Mouse (Mus musculus) cerebellum, adult 8-10 months (tissue): Measurements from ENCODE around the gene Fbxl17.

Source experiments
- DNase-seq: peaks from one replicate; pipeline ENCODE4 v3.0.0; 2022

Gene Fbxl17

GRCm38 (mm10) chr17:63159196-63159595 is 340.6 kb downstream of the Fbxl17 start:
- no peak for DNase-seq

DNA sequence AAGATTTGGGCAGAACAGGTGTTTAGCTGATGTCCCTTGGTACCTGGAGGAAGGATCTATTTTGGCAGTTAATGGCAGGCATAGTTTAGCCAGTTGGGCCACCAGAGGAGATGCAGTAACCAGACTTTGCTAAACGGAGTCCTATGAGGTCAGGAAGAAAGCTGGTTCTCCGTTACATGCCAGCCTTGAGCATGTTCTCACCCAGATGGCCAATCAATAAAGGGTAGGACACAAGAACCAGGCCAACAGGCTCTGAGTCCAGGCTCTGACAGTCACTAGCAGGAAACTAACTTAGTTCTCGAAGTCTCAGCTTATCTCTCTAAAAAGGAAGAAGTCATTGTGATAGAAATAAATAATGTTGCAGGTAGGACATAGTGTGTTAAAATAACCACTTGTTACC is 341.4 kb downstream of the Fbxl17 start:
- no peak for DNase-seq

- DNase-seq, result no peak
These were observed 341.9 kb downstream of the Fbxl17 start for GRCm38 (mm10) chr17:63157906-63158305.

DNA sequence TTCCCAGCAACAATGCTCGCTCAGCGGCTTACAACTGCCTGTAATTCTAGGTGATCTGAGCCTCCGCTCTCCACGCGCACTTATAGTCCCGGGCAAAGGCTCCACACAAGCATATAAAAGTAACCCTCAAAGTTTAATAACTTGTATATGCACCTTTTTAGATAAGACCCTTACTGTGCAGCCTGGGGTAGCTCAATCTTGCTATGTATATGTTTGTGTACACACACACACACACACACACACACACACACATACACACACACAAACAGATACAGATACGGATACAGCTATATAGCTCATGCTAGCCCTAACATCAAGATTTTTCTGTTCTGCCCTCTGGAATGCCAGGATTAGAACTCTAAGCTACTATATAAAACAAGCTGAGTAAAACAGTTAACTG is 342.8 kb downstream of the Fbxl17 start:
- DNase-seq, result no peak

- no peak for DNase-seq
These were observed 353.3 kb downstream of the Fbxl17 start for GRCm38 (mm10) chr17:63146514-63146913.

- DNase-seq, result no peak
These were observed 353.9 kb downstream of the Fbxl17 start for GRCm38 (mm10) chr17:63145751-63146491.

DNA sequence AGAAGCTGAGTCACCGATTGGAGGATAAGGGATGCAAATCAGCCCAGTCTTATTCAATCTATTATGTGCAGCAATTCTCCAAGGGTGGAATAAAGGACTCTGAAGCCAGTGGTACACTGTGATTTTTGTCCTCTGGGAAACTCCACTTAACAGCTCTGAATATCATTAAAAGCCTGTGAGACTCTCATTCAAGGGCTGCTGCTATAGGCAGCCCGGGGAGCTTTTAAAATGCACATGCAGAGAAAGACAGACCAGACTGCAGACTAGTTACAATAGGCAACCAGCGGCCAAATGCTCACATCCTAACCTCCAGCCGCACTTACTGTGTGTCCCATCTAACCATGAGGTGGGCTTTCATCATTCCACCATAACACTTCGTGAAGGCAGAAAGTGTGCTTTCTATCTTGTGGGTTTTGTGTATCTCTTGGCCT is 354.5 kb downstream of the Fbxl17 start:
- no peak for DNase-seq

- DNase-seq, result no peak
These were observed 356.0 kb downstream of the Fbxl17 start for GRCm38 (mm10) chr17:63143825-63144224.

DNA sequence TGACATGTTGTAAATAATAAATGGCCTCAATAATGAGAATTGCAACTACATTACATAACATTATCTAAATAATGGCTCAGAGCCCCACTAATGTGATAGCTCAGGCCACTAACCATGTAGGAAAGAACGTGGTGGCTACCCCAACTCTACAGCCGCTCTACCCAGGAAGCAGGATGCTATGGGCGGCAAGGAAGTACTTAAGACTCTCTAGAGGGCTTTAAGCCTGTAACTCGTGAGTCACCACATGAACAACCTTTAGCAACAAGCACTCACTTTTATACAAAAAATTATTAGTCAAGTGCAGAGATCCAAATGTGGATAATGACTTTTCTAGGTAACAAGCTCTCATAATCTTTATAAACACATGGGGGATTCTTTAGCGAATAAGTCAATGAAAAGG is 365.0 kb downstream of the Fbxl17 start:
- DNase-seq, result no peak

GRCm38 (mm10) chr17:63122427-63122826 is 377.4 kb downstream of the Fbxl17 start:
- no peak for DNase-seq

DNA sequence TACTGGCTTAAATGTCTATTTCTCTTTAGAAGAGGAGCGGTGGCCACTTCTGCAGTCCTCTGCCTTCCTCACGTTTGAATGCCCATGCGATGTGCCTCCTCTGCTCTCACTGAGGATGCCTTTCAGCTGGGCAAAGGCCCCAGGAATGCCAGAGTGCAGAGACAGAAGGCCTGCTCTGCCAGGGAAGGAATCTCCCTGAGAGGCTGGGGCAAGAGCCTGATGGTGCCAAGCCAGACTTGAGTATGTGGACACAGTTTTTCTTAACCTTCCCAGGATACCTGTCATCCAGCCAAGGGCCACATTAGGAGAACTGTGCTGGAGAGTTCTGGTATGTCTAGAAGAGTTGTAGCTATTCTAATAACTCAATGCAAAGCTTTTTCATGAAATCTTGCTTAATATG is 380.1 kb downstream of the Fbxl17 start:
- peak; percentile 29 for DNase-seq

GRCm38 (mm10) chr17:63119077-63119476 is 380.7 kb downstream of the Fbxl17 start:
- peak; percentile 13 for DNase-seq

GRCm38 (mm10) chr17:63117130-63117529 is 382.7 kb downstream of the Fbxl17 start:
- DNase-seq, result no peak

DNA sequence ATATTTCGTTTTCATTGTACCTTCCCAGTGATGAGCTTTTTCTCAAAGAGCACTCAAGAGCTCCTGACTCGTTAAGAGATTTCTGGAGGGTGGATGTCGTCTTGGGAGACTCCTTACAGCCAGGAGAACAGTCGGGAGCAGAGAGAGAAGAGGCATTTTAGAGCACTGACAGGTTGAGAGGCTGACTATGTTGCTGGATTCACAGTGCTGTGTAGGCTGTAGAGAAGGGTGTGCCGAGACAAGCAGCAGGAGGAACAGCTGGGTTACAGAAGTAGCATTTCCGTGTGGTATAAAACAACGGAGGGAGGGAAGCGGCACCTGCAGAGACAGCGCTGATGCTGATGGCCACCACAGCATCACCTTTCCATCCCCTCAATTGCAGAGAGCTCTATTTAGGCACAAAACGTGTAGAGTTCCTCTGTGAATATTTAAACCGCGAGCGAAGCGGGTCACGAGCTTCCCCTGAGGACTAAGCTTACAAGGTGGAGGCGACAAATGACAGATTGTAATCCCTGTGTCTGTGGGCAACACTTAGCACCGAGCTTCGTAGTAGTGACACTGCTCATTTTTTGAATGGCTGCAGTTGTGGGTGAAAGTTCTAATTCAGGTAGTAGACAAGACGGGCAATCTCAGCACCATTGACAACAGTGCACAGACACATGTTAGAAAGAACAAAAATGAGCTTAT is 385.3 kb downstream of the Fbxl17 start:
- no peak for DNase-seq

DNA sequence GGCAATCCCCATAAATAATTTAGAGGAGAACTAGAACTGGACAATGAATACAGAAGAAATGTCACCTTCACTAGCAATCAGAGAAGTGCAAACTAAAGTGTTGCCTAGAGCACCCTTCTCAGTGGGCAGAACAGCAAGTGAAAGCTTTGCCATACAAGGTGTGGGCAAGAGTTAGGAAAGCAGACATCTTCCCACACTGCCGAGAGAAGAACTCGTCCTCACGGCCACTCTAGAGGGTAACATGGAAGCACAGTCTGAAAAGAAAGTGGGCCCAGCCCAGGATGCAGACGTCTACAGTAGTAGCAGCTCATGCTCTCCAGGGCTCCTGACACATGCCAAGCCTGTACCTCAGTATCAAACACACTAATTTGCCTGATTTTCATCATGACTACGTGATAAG is 387.0 kb downstream of the Fbxl17 start:
- no peak for DNase-seq

- no peak for DNase-seq
These were observed 388.8 kb downstream of the Fbxl17 start for GRCm38 (mm10) chr17:63110994-63111393.

DNA sequence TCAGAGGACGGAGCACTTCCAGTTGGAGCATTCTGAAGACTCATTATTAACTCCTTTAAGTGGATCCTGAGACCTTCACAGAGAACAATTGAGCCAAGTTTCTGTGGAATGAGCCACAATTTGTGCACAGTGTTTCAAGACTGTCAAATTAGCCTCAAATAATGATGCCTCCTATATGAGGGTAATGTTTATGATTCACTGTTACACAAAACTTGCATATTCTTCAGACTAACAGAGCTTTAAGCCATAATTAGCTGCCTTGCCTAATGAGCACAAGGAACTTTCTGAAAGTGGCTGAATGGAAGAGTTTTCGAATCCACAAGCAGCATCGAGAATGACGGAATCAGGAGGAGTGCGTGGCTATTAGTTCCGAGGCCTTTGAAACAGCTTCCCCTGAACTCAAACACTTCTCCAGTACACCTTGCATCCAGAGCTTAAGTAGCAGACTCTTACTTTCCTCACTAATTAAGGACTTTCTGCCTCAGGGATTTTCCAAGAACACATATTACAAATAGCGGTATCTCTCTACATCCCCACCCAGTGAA is 389.5 kb downstream of the Fbxl17 start:
- no peak for DNase-seq

DNA sequence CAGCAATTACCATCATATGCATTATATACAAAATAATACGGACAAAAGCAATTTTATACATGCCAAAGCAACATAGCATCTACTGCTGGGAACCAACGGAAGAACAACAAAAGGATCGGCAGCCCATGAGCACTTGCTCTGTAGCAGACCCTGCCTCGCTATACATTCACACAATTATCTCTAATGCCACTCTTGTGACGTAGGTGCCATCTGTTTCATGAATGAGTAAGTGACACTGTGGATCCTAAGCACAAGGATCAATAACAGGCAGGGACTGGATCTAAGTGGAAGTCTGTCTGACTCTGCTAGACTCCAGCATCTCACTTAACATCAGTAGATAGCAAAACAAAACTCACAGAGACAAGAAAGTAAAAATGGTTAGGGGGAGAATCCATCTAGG is 391.8 kb downstream of the Fbxl17 start:
- DNase-seq, result no peak

DNA sequence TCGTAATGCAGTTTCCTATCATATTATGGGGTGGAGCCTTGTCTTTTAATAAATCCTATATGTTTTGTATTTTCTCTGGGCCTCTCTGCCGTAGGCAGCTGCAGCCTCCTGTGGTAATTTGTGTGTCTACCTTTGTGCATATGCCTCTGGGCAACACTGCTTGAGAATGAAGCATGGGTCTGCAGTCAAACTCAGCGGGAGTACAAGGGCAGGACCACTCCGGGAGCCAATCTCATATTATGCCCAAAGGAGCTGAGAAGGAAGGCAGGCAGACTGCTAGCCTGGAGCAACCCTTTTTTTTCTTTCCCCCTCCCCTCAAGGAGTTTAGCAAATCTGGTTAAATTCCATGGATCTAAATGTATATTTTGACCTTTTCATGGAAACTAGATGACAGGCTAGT is 392.3 kb downstream of the Fbxl17 start:
- DNase-seq, result no peak

- DNase-seq, result no peak
These were observed 404.3 kb downstream of the Fbxl17 start for GRCm38 (mm10) chr17:63095553-63095952.

- no peak for DNase-seq
These were observed 404.8 kb downstream of the Fbxl17 start for GRCm38 (mm10) chr17:63095017-63095416.

GRCm38 (mm10) chr17:63093184-63093583 is 406.6 kb downstream of the Fbxl17 start:
- DNase-seq, result no peak

GRCm38 (mm10) chr17:63092774-63093173 is 407.0 kb downstream of the Fbxl17 start:
- DNase-seq, result no peak

DNA sequence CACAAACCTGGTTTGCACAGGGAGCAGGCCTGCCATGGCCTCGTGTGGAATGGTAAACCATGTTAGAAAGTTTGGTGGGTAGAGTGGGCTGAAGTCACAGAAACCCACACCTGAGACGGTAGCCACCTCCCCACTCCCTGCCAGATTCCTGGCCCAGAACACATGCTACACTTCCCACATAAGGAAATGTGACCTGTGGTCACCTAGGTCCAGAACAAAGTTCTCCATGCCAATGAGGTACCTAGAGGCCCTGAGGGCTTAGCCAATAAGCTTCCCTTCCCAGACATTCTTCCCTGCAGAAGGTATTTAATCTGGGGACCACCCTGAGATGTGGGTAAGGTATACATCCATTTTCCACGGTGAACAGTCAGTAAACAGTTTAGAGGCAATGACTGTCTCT is 409.7 kb downstream of the Fbxl17 start:
- no peak for DNase-seq
